Mouse (Mus musculus) heart, embryonic 14.5 days (tissue): ENCODE data around the gene Klhl3. TPM values are rescaled to one million over a fixed set of nuclear protein-coding genes. Genes with fewer than 3 reads are reported as not detected.

Experiments used
- ATAC-seq: fragments of 200-750 bp; cut with Nextera tagmentation; 2 replicates; pipeline ENCODE4 v1.8.0; 2017; ENCODE audit warnings: low read depth, moderate TSS enrichment; ENCODE audit not compliant: insufficient number of reproducible peaks, insufficient read depth, low FRiP score
- H3K27ac ChIP-seq, 2 experiments: fragments of 200-500 bp in 1 of 2; fragments of 300-500 bp in 1 of 2; sonication (generic) in 1 of 2; replicated peaks in 1 of 2; 2 replicates each; pipeline ENCODE4 v1.5.1; 2012 to 2014; ENCODE audit warnings: low read depth in 2 of 2, low read length in 2 of 2, control low read depth in 1 of 2, mild to moderate bottlenecking in 1 of 2, mixed read lengths in 1 of 2; ENCODE audit not compliant: control insufficient read depth in 1 of 2, insufficient read depth in 1 of 2
- H3K27me3 ChIP-seq: fragments of 300-500 bp; sonication (generic); 2 replicates; pipeline ENCODE4 v1.6.1; 2014; ENCODE audit warnings: mild to moderate bottlenecking, low read length, control low read depth; ENCODE audit not compliant: control insufficient read depth, insufficient read depth
- H3K36me3 ChIP-seq: fragments of 300-500 bp; sonication (generic); 2 replicates; pipeline ENCODE4 v1.6.1; 2014; ENCODE audit warnings: mild to moderate bottlenecking, control low read depth, low read length, mixed read lengths; ENCODE audit not compliant: control insufficient read depth, insufficient read depth
- H3K4me1 ChIP-seq, 2 experiments: fragments of 200-500 bp in 1 of 2; fragments of 300-500 bp in 1 of 2; sonication (generic) in 1 of 2; 2 replicates each; pipeline ENCODE4 v1.6.1; 2012 to 2014; ENCODE audit warnings: low read length in 2 of 2, control low read depth in 1 of 2, mixed read lengths in 1 of 2; ENCODE audit not compliant: control insufficient read depth in 2 of 2, insufficient read depth in 2 of 2
- H3K4me2 ChIP-seq: fragments of 300-500 bp; sonication (generic); 2 replicates; pipeline ENCODE4 v1.6.1; 2014; ENCODE audit warnings: mild to moderate bottlenecking, low read length
- H3K4me3 ChIP-seq, 2 experiments: fragments of 200-500 bp in 1 of 2; fragments of 300-500 bp in 1 of 2; sonication (generic) in 1 of 2; 2 replicates each; pipeline ENCODE4 v1.5.1; 2012 to 2014; ENCODE audit warnings: low read length in 2 of 2, mild to moderate bottlenecking in 2 of 2, control low read depth in 1 of 2, low read depth in 1 of 2, moderate library complexity in 1 of 2; ENCODE audit not compliant: control insufficient read depth in 1 of 2, insufficient read depth in 1 of 2
- H3K9ac ChIP-seq: fragments of 300-500 bp; sonication (generic); 2 replicates; pipeline ENCODE4 v1.6.1; 2014; ENCODE audit warnings: mild to moderate bottlenecking, low read length
- H3K9me3 ChIP-seq: fragments of 300-500 bp; sonication (generic); 2 replicates; pipeline ENCODE4 v1.6.1; 2016; ENCODE audit warnings: low read length, control low read depth; ENCODE audit not compliant: control insufficient read depth
- WGBS: fragments of 180-500 bp; shearing (Covaris S2); extraction: QIAGEN DNeasy Blood & Tissue Kit; methylation state at CpG from one replicate; pipeline ENCODE4 v1.1.7; 2014; 5-methylcytosine and 5-hydroxymethylcytosine counted together
- polyA plus RNA-seq: library from polyadenylated mRNA; unstranded; fragments of >200 nt; fragmentation: Nextera tagmentation; extraction: Ambion mirVana; gene quantifications from 2 replicates; pipeline ENCODE4 v1.2.1, GENCODE M21; 2014

Gene Klhl3
- polyA plus RNA-seq, 1 experiment from 2014 or later, result 6.9 TPM

- ATAC-seq, result 0 out of 2 replicates have a peak, but pooled peaks have one; percentile 20
- peak overlapping the region; percentile 47 to 69; a peak in 2 of 4 replicates for H3K27ac ChIP-seq
- peak overlapping the region; percentile 47 for H3K9ac ChIP-seq
- H3K9me3 ChIP-seq, result no peaks in the 10 kb centered on the region
- WGBS, result 25% methylated on average over 11 of the region's 11 CpGs
- H3K4me2 ChIP-seq, result peak overlapping the region; percentile 45
- H3K4me1 ChIP-seq, result peaks cover 19 to 38% of the 10 kb centered on the region in 2 experiments
- no peaks in the 10 kb centered on the region for H3K36me3 ChIP-seq
- no peaks in the 10 kb centered on the region for H3K27me3 ChIP-seq
- peak overlapping the region in 1 of 2 experiments; percentile 8; a peak in 1 of 4 replicates for H3K4me3 ChIP-seq
Measured at GRCm38 (mm10) chr13:57982904-57983303, 130.5 kb downstream of the Klhl3 start.

GRCm38 (mm10) chr13:57980679-57981078 lies 132.7 kb downstream of the Klhl3 start:
- Histone ChIP-seq H3K9me3 (peaks cover 7% of the 10 kb centered on the region; the same call in 1 of the 2 replicates), H3K4me3 (no peak overlapping the region), H3K27me3 (no peaks in the 10 kb centered on the region), H3K36me3 (no peaks in the 10 kb centered on the region), H3K4me1 (peaks cover 19 to 38% of the 10 kb centered on the region in 2 experiments), H3K4me2 (peak overlapping the region; percentile 4; the same call in 1 of the 2 replicates), H3K9ac (no peak overlapping the region), H3K27ac (no peak overlapping the region)
- whole genome bisulfite sequencing, result 25% methylated on average over 9 of the region's 9 CpGs
- no peak for ATAC-seq

- no peaks in the 10 kb centered on the region for H3K27me3 ChIP-seq
- peaks cover 19 to 38% of the 10 kb centered on the region in 2 experiments for H3K4me1 ChIP-seq
- 41% methylated on average over 2 of the region's 2 CpGs for whole genome bisulfite sequencing
- no peak for ATAC-seq
- H3K4me3 ChIP-seq, result no peak overlapping the region
- no peak overlapping the region for H3K9ac ChIP-seq
- H3K36me3 ChIP-seq, result no peaks in the 10 kb centered on the region
- peaks cover 7% of the 10 kb centered on the region; the same call in 1 of the 2 replicates for H3K9me3 ChIP-seq
- H3K27ac ChIP-seq, result no peak overlapping the region
- no peak overlapping the region for H3K4me2 ChIP-seq
Measured at GRCm38 (mm10) chr13:57980071-57980470, 133.3 kb downstream of the Klhl3 start.

GRCm38 (mm10) chr13:57978931-57979330 lies 134.5 kb downstream of the Klhl3 start:
- no peak overlapping the region for H3K4me3 ChIP-seq
- peaks cover 7% of the 10 kb centered on the region; the same call in 1 of the 2 replicates for H3K9me3 ChIP-seq
- no peak for ATAC-seq
- H3K27ac ChIP-seq, result no peak overlapping the region
- H3K4me2 ChIP-seq, result no peak overlapping the region
- H3K4me1 ChIP-seq, result peaks cover 15 to 33% of the 10 kb centered on the region in 2 experiments
- 26% methylated on average over 9 of the region's 9 CpGs for WGBS
- no peak overlapping the region for H3K9ac ChIP-seq
- no peaks in the 10 kb centered on the region for H3K27me3 ChIP-seq
- no peaks in the 10 kb centered on the region for H3K36me3 ChIP-seq

- H3K4me2 ChIP-seq, result no peak overlapping the region
- no peak for ATAC-seq
- H3K4me1 ChIP-seq, result peaks cover 9 to 21% of the 10 kb centered on the region in 2 experiments
- H3K27me3 ChIP-seq, result no peaks in the 10 kb centered on the region
- 73% methylated on average over 6 of the region's 6 CpGs for WGBS
- no peaks in the 10 kb centered on the region for H3K36me3 ChIP-seq
- no peak overlapping the region for H3K4me3 ChIP-seq
- no peak overlapping the region for H3K27ac ChIP-seq
- no peak overlapping the region for H3K9ac ChIP-seq
- peaks cover 7% of the 10 kb centered on the region; the same call in 1 of the 2 replicates for H3K9me3 ChIP-seq
Measured at GRCm38 (mm10) chr13:57977721-57978120, 135.7 kb downstream of the Klhl3 start.

GRCm38 (mm10) chr13:57965658-57966057 lies 147.7 kb downstream of the Klhl3 start:
- ATAC-seq, result no peak
- WGBS, result 79% methylated on average over 6 of the region's 6 CpGs
- Histone ChIP-seq H3K27ac (no peak overlapping the region), H3K4me3 (no peak overlapping the region), H3K9me3 (no peaks in the 10 kb centered on the region; the same call in 1 of the 2 replicates), H3K4me2 (no peak overlapping the region), H3K36me3 (no peaks in the 10 kb centered on the region), H3K4me1 (no peaks in the 10 kb centered on the region), H3K9ac (no peak overlapping the region), H3K27me3 (no peaks in the 10 kb centered on the region)

- H3K27me3 ChIP-seq, result no peaks in the 10 kb centered on the region
- H3K9me3 ChIP-seq, result peaks cover 3% of the 10 kb centered on the region; the same call in 1 of the 2 replicates
- WGBS, result 63% methylated on average over 2 of the region's 2 CpGs
- H3K36me3 ChIP-seq, result no peaks in the 10 kb centered on the region
- H3K9ac ChIP-seq, result no peak overlapping the region
- H3K27ac ChIP-seq, result no peak overlapping the region
- H3K4me3 ChIP-seq, result no peak overlapping the region
- H3K4me2 ChIP-seq, result no peak overlapping the region
- no peaks in the 10 kb centered on the region for H3K4me1 ChIP-seq
- ATAC-seq, result no peak
Measured at GRCm38 (mm10) chr13:57960254-57960653, 153.1 kb downstream of the Klhl3 start.

GRCm38 (mm10) chr13:57959806-57960205 lies 153.6 kb downstream of the Klhl3 start:
- ATAC-seq, result no peak
- H3K36me3 ChIP-seq, result no peaks in the 10 kb centered on the region
- H3K27me3 ChIP-seq, result no peaks in the 10 kb centered on the region
- peaks cover 3% of the 10 kb centered on the region; the same call in 1 of the 2 replicates for H3K9me3 ChIP-seq
- WGBS, result 75% methylated on average over 5 of the region's 5 CpGs
- H3K9ac ChIP-seq, result no peak overlapping the region
- no peak overlapping the region for H3K4me2 ChIP-seq
- H3K27ac ChIP-seq, result no peak overlapping the region
- no peaks in the 10 kb centered on the region for H3K4me1 ChIP-seq
- no peak overlapping the region for H3K4me3 ChIP-seq
